Mouse (Mus musculus) lung, postnatal 14 days (tissue): ENCODE measurements at regions not wholly inside any gene's neighbourhood (a gene's known extent, or its start where the extent isn't known, plus 50 kb on each side); places are given as distances from the start of the nearest gene placed in this dataset.

ENCODE experiments used
- DNase-seq: peaks from one replicate; pipeline ENCODE4 v3.0.0; 2021

GRCm38 (mm10) chr3:4226986-4227385, 1523.6 kb upstream of the Gm8797 start:
- no peak for DNase-seq

- DNase-seq = no peak
These were observed 1479.2 kb upstream of the Gm8797 start for GRCm38 (mm10) chr3:4271361-4271760.

- no peak for DNase-seq
These were observed 1476.0 kb upstream of the Gm8797 start for GRCm38 (mm10) chr3:4274607-4275006.

DNA sequence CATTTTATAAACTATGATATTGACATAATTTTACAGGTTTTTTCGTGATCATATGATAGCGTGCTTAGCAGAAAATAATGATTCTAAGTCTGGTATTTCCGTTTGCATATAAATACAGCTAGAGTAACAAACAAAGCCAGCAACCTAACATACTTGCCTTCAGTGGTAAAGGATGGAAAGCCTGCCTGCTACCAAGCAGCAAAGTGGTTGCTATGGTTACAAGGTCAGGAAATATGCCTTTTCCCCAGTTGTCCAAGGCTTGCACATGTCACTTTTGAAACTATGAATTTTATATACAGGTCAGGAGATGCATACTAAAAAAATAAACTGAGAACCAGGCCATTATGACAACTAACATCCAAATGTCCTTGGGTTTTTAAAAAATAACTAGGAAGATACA, 1472.6 kb upstream of the Gm8797 start:
- no peak for DNase-seq

DNA sequence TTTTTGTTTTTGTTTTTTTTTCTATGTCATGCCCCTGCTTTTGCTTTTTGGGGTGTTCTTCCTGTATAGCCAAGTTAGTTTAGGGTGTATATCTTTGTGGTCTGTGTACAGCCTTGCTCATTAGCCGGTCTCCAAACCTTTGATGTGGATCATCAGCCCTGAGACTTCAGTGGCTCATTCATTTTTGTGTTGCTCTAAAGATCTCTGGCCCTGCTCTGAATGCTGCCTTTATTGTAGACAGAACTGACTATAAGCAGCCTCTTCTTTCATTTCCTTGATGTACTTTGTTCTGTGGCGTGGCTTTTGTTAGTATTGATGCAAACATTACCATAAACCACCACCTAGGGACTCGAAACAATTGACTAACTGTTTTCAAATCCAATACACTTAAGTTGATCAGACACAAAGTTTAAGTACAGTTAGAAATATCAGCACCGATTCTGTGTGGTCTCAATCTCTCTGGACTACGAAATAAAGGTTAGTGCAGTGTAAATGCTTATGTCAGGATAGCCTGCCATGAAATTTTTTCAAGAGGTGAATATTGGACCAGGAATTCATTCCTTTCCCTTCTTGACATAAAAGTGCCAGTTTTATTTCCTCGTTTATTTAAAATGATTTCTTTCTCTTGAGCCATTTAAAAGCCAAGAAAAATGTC, 1470.1 kb upstream of the Gm8797 start:
- no peak for DNase-seq

- no peak for DNase-seq
These were observed 1469.5 kb upstream of the Gm8797 start for GRCm38 (mm10) chr3:4281092-4281491.

DNA sequence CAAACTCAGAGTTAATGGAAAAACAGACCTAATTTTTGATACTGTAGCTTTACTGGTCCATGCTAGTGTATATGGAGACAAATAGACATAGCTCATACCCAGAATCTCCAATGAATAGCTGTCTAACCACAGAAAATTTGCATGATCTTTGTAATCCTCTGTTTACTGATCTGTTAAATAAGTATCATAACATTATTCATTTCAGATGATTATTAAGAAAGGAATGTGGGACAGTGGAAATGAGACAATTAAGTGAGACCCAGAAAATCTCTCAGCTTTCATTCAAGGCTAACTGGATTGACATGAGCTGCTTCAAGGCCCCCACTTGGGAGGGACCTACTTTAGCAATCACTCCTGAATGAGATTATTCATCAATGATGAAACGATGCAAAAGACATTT, 1463.5 kb upstream of the Gm8797 start:
- no peak for DNase-seq

DNA sequence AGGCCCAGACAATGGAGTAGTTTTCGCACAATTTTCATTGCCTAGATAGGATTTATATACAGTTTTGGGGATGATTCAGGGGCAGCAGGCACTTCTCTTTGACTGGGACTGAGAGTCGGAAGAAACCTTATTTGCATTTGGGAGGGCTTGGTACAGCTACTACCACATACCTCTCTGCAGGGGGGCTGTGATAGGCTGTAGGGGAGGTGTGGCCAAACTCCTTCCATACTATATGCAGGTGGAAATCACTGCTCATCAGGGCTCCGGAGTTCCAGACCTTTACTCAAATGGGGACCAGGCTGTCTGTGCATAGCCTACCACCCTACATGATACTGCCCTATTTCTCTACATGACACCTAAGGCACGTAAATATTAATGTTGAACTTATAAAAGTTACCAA, 1414.2 kb upstream of the Gm8797 start:
- DNase-seq = no peak

GRCm38 (mm10) chr3:4339153-4339552, 1411.5 kb upstream of the Gm8797 start:
- DNase-seq = peak; percentile 10
